Mouse (Mus musculus) skeletal muscle tissue, postnatal 0 days (tissue): ENCODE results near the gene Zfp760. TPM values are rescaled to one million over a fixed set of nuclear protein-coding genes. Genes with fewer than 3 reads are reported as not detected.

Experiments used
- polyA plus RNA-seq: library from polyadenylated mRNA; unstranded; fragments of >200 nt; fragmentation: Nextera tagmentation; extraction: Ambion mirVana; gene quantifications from 2 replicates; pipeline ENCODE4 v1.2.1, GENCODE M21; 2015

Zfp760 gene
- 2.6 and 3.1 TPM in 2 replicates for polyA plus RNA-seq

GRCm38 (mm10) chr17:21707343-21707996 is at the start of gene Zfp760:
Zfp760 (plus strand) TSS chr17:21707741.

GRCm38 (mm10) chr17:21691560-21691959 is 16.0 kb upstream of the Zfp760 start, which contains the start of gene Gm10226:
Gm10226 (plus strand) TSS chr17:21691860.

GRCm38 (mm10) chr17:21730495-21730894 is 23.0 kb downstream of the Zfp760 start, which contains the start of gene Zfp229:
Zfp229 (plus strand) TSS chr17:21730795.

Other genes starting within 250 kb of the Zfp760 start
- gene Zfp53, start 218.7 kb upstream of the Zfp760 start, polyA plus RNA-seq: 3.8 and 5.0 TPM in 2 replicates
- 1.7 and 1.9 TPM in 2 replicates for gene Zfp52, start 172.2 kb upstream of the Zfp760 start, polyA plus RNA-seq
- 7.0 and 8.8 TPM in 2 replicates for gene Zfp948, start 140.7 kb upstream of the Zfp760 start, polyA plus RNA-seq
- gene Zfp983, start 57.1 kb upstream of the Zfp760 start, polyA plus RNA-seq: 1.4 and 1.5 TPM in 2 replicates
- 3.0 TPM in 2 replicates for gene Gm10226, start 15.9 kb upstream of the Zfp760 start, polyA plus RNA-seq
- gene Zfp229, start 23.1 kb downstream of the Zfp760 start, polyA plus RNA-seq: 3.7 and 4.9 TPM in 2 replicates
- gene Zfp820, start 138.0 kb downstream of the Zfp760 start, polyA plus RNA-seq: 2.9 and 3.6 TPM in 2 replicates
- 2.8 and 3.6 TPM in 2 replicates for gene Zfp995, start 202.2 kb downstream of the Zfp760 start, polyA plus RNA-seq